Mouse (Mus musculus) fat pad, adult 2 months (tissue): ENCODE data around the gene Stambpl1.

Source experiments
- DNase-seq: peaks from one replicate; pipeline ENCODE4 v3.0.0-alpha.2; 2011; ENCODE audit warnings: low read depth, low spot score; ENCODE audit errors: extremely low read depth

The Stambpl1 gene

GRCm38 (mm10) chr19:34278078-34278477 is 86.0 kb downstream of the Stambpl1 start:
- DNase-seq = no peak

DNA sequence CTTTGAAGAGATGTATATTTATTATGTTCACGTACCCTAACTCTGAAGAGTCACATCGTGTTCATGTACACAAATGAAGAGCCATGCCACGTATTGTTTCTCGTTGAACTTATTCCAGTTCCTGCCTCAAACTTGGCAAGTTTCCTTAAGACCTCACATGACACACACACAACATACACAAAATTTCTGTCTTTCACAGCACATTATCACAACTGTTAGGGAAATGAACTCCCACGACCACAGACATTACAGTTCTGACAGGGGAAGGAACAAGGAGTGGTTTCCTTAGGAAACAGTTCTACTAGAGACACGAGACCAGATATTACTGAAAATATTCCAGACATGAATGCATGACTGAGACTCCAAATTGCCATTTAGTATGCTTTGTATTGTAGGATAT is 91.6 kb downstream of the Stambpl1 start:
- no peak for DNase-seq

GRCm38 (mm10) chr19:34284383-34284782 is 92.4 kb downstream of the Stambpl1 start:
- no peak for DNase-seq

DNA sequence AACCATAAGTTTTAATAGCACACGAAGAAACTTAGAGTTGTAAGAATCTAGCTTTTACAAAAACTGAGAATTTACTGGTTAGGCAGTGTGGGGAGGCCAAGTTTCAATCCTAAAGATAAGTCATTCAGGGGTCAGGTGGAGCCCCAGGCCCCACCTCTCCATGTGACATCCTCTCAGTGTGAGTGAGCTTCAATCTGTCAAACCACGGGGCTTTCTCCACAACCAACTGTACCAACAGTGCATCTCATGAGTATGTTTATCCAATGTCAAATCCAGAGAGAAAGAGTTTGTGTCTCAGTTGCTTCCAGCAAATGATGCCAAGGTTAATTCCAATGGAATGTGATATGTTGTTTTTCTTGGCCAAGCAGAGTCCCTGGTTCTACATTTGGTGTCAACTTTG is 92.8 kb downstream of the Stambpl1 start:
- no peak for DNase-seq

GRCm38 (mm10) chr19:34287221-34287620 is 95.2 kb downstream of the Stambpl1 start:
- DNase-seq = no peak

DNA sequence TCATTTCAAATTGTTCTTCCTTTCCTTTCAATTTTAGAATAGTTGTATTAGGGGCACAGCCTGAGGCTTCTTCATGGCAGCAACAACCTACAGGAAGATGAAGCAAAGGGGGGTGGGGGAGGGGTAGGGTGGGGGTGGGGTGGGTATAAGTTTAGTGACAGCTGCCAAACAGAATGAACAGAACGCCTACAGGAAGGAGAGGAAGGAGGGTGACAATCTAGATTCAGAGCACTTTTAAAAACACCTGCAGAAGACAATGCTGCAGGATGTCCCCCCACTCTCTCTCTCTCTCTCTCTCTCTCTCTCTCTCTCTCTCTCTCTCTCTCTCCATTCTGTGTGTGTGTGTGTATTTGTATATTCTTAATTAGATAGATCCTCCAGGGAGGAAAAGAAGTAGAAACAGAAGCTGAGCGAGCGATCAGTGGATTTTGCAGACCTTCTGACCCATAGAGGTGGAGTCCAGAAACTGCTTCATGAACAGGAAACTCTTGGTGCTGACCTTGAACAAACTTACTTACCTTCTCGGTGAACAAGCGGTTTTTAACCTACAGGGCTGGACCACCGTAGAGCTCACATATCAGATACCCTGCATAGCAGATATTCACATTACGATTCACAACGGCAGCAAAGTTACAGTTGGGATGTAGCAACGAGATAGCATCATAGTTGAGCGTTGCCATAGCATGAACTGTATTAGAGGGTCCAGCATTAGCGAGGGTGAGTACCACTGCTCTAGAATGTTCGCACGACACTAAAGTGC is 95.8 kb downstream of the Stambpl1 start:
- DNase-seq = no peak

DNA sequence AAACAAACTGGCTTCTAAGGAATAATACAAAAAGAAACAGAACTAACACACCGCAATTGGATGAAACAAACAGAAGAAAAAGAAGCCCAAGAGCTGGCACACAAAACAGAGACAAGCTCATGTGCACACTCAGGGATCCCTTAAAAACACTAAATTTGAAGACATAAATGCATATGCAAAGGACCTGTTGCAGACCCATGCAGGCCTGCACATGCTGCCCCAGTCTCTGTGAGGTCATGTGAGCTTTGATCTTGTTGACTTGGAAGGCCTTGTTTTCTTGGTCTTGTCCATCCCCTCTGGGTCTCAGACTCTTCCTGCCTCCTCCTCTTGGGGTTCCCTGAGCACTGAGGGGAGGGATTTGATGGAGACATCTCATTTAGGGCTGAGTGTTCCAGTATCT is 96.7 kb downstream of the Stambpl1 start:
- DNase-seq = no peak
